Mouse (Mus musculus): ENCODE measurements around the gene Draxin. TPM values are rescaled to one million over a fixed set of nuclear protein-coding genes. Genes with fewer than 3 reads are reported as not detected.

The Draxin gene
- total and polyA plus RNA-seq, 3 experiments = 0.29 to 0.41 TPM; not detected in 1

DNA sequence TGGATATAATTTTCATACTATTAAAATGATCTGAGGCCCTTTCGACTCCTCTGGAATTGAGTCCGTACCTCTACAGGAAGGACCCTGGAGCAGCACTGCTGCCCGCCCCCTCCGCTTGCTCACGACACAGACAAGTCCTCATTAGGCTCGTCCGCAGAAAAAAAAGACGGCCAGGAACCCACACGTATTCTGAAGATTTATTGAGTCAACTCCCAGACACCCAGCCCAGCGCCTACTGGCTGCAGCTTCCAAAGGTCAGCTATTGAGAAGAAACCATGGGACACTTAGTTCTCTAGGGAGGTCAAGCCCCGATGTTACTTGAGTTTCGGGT is 9.2 kb upstream of the Draxin start:
- Histone ChIP-seq H3K79me2 (replicated peaks; ENCODE audit: control insufficient read depth, insufficient read depth, low read length) (no peaks in the 10 kb centered on the region), H3K36me3 (ENCODE audit: control insufficient read depth, insufficient read depth, low read length) (no peaks in the 10 kb centered on the region), H3K9ac (ENCODE audit: low read depth, low read length) (peak overlapping the region; percentile 42), H3K4me1 (ENCODE audit: control insufficient read depth, insufficient read depth, low read length) (no peaks in the 10 kb centered on the region; the same call in 1 of the 2 replicates), H3K27me3 (ENCODE audit: control insufficient read depth, insufficient read depth, low read length) (no peaks in the 10 kb centered on the region), H3K27ac (peak overlapping the region; percentile 96), H3K4me3 (peak overlapping the region; percentile 85)
- no peak for TF ChIP-seq POLR2A (IDR thresholded peaks at IDR 0.05; ENCODE audit: insufficient read depth, low read depth, low read length)
- TF ChIP-seq EP300 (IDR thresholded peaks at IDR 0.05; ENCODE audit: insufficient read depth, low read depth, low read length) = no peak
- TF ChIP-seq CTCF (IDR thresholded peaks at IDR 0.05) = no peak
- 1% methylated on average over 12 of the region's 12 CpGs for WGBS
- intact Hi-C loops (cut with DNase I) = loop anchor here (1.0 kb wide), 1 partner anchor 25 kb away; no protein-coding TSS in a partner anchor
- DNase-seq = no peak

DNA sequence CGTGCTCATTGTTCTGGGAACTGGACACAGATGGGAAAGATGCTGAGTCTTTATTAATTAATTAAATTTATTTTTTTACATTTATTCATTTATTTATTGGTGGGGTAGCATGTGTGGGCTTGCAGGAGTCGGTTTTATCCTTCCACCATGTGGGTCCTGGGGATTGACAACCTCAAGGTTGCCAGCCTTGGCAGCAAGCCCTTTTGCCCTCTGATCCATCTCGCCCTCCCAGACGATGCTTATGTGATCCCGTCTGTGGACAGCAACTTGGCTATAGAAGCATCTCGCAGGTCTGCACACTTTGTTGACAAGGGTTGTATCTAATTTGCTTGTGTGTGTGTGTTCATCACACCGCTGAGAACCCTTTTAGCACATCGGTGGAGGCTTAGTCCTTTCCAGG is 7.0 kb upstream of the Draxin start:
- Histone ChIP-seq H3K79me2 (replicated peaks; ENCODE audit: control insufficient read depth, insufficient read depth, low read length) (no peaks in the 10 kb centered on the region), H3K27ac (no peak overlapping the region), H3K27me3 (ENCODE audit: control insufficient read depth, insufficient read depth, low read length) (no peaks in the 10 kb centered on the region), H3K4me3 (no peak overlapping the region), H3K4me1 (ENCODE audit: control insufficient read depth, insufficient read depth, low read length) (no peaks in the 10 kb centered on the region; the same call in 1 of the 2 replicates), H3K36me3 (ENCODE audit: control insufficient read depth, insufficient read depth, low read length) (no peaks in the 10 kb centered on the region), H3K9ac (ENCODE audit: low read depth, low read length) (no peak overlapping the region)
- no peak for TF ChIP-seq EP300 (IDR thresholded peaks at IDR 0.05; ENCODE audit: insufficient read depth, low read depth, low read length)
- TF ChIP-seq POLR2A (IDR thresholded peaks at IDR 0.05; ENCODE audit: insufficient read depth, low read depth, low read length) = no peak
- no peak for TF ChIP-seq CTCF (IDR thresholded peaks at IDR 0.05)
- no peak for DNase-seq
- intact Hi-C loops (cut with DNase I) = no loop called here
- WGBS = 65% methylated on average over 8 of the region's 8 CpGs

DNA sequence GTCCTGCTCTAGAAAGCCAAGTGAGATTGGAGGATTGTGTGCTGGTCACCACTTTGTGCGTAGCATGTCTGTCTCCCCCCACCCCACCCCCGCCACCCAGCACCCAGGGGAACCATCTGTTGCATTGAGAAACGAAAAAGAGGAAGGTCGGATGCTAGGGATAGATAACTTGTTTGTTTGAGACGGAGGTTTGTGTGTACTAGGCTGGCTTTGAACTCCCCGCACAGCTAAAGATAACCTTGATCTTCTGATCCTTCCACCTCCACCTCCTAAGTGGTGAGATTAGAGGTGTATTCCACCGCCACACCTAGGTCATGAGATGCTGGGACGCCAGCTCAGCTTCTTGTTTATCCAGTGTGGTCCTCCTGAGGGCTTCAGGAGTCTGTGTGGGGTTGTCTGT is 4.5 kb upstream of the Draxin start:
- H3K9ac ChIP-seq (ENCODE audit: low read depth, low read length) = no peak overlapping the region
- no peaks in the 10 kb centered on the region for H3K79me2 ChIP-seq (replicated peaks; ENCODE audit: control insufficient read depth, insufficient read depth, low read length)
- WGBS = 69% methylated on average over 8 of the region's 8 CpGs
- H3K4me3 ChIP-seq = no peak overlapping the region
- no peaks in the 10 kb centered on the region for H3K36me3 ChIP-seq (ENCODE audit: control insufficient read depth, insufficient read depth, low read length)
- H3K4me1 ChIP-seq (ENCODE audit: control insufficient read depth, insufficient read depth, low read length) = no peaks in the 10 kb centered on the region; the same call in 1 of the 2 replicates
- DNase-seq = no peak
- intact Hi-C loops (cut with DNase I) = no loop called here
- H3K27me3 ChIP-seq (ENCODE audit: control insufficient read depth, insufficient read depth, low read length) = peaks cover 11% of the 10 kb centered on the region
- TF ChIP-seq CTCF (IDR thresholded peaks at IDR 0.05) (no peak), POLR2A (IDR thresholded peaks at IDR 0.05; ENCODE audit: insufficient read depth, low read depth, low read length) (no peak), EP300 (IDR thresholded peaks at IDR 0.05; ENCODE audit: insufficient read depth, low read depth, low read length) (no peak)
- no peak overlapping the region for H3K27ac ChIP-seq

DNA sequence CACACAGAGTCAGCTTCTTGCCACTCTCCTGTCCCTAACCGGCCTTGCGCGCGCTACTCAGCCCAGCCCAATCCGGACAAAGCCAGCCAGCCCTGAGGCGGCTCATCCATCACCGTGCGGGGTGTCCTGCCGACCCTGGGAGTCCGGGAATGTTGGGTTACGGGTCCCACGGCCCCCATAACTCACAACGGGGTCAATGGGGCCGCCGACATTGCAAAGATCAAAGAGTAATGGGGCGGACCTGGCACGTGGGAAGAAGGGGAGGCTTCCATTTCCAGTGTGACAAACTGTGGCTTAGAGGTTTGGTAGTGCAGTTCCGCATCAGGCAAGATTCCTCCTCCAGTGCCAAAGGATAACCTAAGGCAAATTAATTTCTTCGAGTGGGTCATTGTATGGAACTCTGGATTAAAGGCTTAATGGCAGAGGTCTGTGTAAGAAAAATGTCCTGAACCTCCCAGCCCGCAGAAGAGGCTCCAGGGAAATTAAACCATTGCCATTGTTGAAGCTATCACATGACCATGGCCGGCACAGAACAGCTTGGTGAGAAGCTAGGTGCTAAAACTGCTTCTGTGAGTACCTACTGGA is 1.1 kb upstream of the Draxin start:
- TF ChIP-seq EP300 (IDR thresholded peaks at IDR 0.05; ENCODE audit: insufficient read depth, low read depth, low read length) (no peak), POLR2A (IDR thresholded peaks at IDR 0.05; ENCODE audit: insufficient read depth, low read depth, low read length) (no peak), CTCF (IDR thresholded peaks at IDR 0.05) (no peak)
- H3K9ac ChIP-seq (ENCODE audit: low read depth, low read length) = no peak overlapping the region
- H3K27me3 ChIP-seq (ENCODE audit: control insufficient read depth, insufficient read depth, low read length) = peaks cover 14% of the 10 kb centered on the region
- H3K4me1 ChIP-seq (ENCODE audit: control insufficient read depth, insufficient read depth, low read length) = no peaks in the 10 kb centered on the region
- no peaks in the 10 kb centered on the region for H3K36me3 ChIP-seq (ENCODE audit: control insufficient read depth, insufficient read depth, low read length)
- H3K4me3 ChIP-seq = no peak overlapping the region
- no peak overlapping the region for H3K27ac ChIP-seq
- WGBS = 3% methylated on average over 21 of the region's 21 CpGs
- H3K79me2 ChIP-seq (replicated peaks; ENCODE audit: control insufficient read depth, insufficient read depth, low read length) = no peaks in the 10 kb centered on the region
- intact Hi-C loops (cut with DNase I) = no loop called here
- DNase-seq = no peak

DNA sequence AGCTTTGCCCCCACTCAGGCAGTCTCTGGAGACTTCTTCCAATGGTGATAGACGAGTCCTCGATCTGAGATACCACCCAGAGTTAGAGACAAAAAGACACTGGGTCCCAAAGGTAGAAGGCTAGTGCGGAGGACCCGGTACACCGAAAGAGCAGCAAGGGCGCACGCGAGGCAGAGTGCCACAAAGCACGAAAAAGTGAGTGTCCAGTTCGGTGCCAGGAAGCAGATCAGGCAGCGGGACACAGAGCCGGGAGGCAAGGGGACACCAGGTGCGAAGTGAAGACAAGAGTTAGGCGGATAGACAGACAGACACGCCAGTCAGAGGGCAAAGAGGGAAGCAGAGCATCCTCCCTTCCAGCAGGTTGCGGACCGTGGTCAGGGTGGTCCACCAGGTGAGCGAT is 365 bp downstream of the Draxin start, which contains the start of gene Mad2l2:
Mad2l2 (plus strand) TSS at position 252 of the 400 bp plus-strand sequence.
- H3K4me3 ChIP-seq = 0 out of 2 replicates have a peak within 1 kb of the TSS, but pooled peaks have one; percentile 6

DNA sequence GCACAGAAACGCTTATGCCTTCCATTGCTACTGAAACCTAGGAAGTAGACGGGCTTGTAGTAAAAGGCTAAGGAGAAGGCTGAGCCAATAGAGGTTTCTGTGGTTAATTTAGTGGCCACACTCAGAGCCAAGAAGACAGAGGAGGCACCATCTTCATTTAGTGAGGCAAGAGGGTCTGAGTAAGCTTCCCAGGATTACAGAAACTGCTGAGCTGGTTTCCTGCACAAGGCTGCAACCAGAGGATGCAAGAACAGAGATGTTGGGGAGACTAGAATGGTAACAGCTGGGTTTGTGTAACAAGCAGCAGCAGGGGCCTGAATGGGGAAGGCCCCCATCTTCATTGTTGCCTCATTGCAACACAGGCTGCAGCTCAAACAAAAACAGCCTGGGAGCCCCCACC is 1.8 kb downstream of the Draxin start:
- WGBS = 58% methylated on average over 2 of the region's 2 CpGs

More for the DNA sequence above, 365 bp downstream of the Draxin start, which contains the start of gene Mad2l2:
- 3% methylated on average over 18 of the region's 18 CpGs for WGBS
- H3K9ac ChIP-seq (ENCODE audit: low read depth, low read length) = no peak within 1 kb of the TSS
- intact Hi-C loops (cut with DNase I) = no loop called here
- no peaks in the 10 kb centered on the region for H3K36me3 ChIP-seq (ENCODE audit: control insufficient read depth, insufficient read depth, low read length)
- H3K27ac ChIP-seq = no peak within 1 kb of the TSS
- peaks cover 14% of the 10 kb centered on the region for H3K27me3 ChIP-seq (ENCODE audit: control insufficient read depth, insufficient read depth, low read length)
- DNase-seq = no peak
- H3K4me1 ChIP-seq (ENCODE audit: control insufficient read depth, insufficient read depth, low read length) = no peaks in the 10 kb centered on the region
- no peak for TF ChIP-seq CTCF (IDR thresholded peaks at IDR 0.05)
- TF ChIP-seq POLR2A (IDR thresholded peaks at IDR 0.05; ENCODE audit: insufficient read depth, low read depth, low read length) = no peak
- no peak for TF ChIP-seq EP300 (IDR thresholded peaks at IDR 0.05; ENCODE audit: insufficient read depth, low read depth, low read length)
- no peaks in the 10 kb centered on the region for H3K79me2 ChIP-seq (replicated peaks; ENCODE audit: control insufficient read depth, insufficient read depth, low read length)

More for the DNA sequence above, 1.8 kb downstream of the Draxin start:
- TF ChIP-seq POLR2A (IDR thresholded peaks at IDR 0.05; ENCODE audit: insufficient read depth, low read depth, low read length) = no peak
- TF ChIP-seq CTCF (IDR thresholded peaks at IDR 0.05) = no peak
- TF ChIP-seq EP300 (IDR thresholded peaks at IDR 0.05; ENCODE audit: insufficient read depth, low read depth, low read length) = no peak
- Histone ChIP-seq H3K79me2 (replicated peaks; ENCODE audit: control insufficient read depth, insufficient read depth, low read length) (no peaks in the 10 kb centered on the region), H3K36me3 (ENCODE audit: control insufficient read depth, insufficient read depth, low read length) (no peaks in the 10 kb centered on the region), H3K4me1 (ENCODE audit: control insufficient read depth, insufficient read depth, low read length) (no peaks in the 10 kb centered on the region), H3K4me3 (no peak overlapping the region), H3K27me3 (ENCODE audit: control insufficient read depth, insufficient read depth, low read length) (peaks cover 14% of the 10 kb centered on the region), H3K27ac (no peak overlapping the region), H3K9ac (ENCODE audit: low read depth, low read length) (no peak overlapping the region)
- intact Hi-C loops (cut with DNase I) = no loop called here
- no peak for DNase-seq
